Mouse (Mus musculus) liver, postnatal 0 days (tissue): ENCODE data around the gene Nrros.

Experiments
- CTCF ChIP-seq: sonication (generic); IDR thresholded peaks from 2 replicates; pipeline ENCODE4 v1.5.1; 2016; ENCODE audit warnings: antibody characterized with exemption, low read depth
- EP300 ChIP-seq: IDR thresholded peaks from 2 replicates; pipeline ENCODE4 v1.6.1; 2016; ENCODE audit warnings: antibody characterized with exemption, low read depth, mild to moderate bottlenecking

GRCm38 (mm10) chr16:32154437-32154836 is 11.0 kb downstream of the Nrros start:
- no peak for TF ChIP-seq CTCF
- no peak for TF ChIP-seq EP300
